In genomic region chr11:84797627-84798353, GRCm38 (mm10) we compare ENCODE assay signal across 8 mouse cellular contexts. TPM values are rescaled to one million over a fixed set of nuclear protein-coding genes. Genes with fewer than 3 reads are reported as not detected.
DNase-seq lines count a peak whose midpoint lies in the region; ATAC-seq and TF ChIP-seq lines count a peak whose summit lies in the region.

No protein-coding gene starts in this region.

- H3K79me3 ChIP-seq in C2C12 (ENCODE audit: low read depth) = no peaks in the 10 kb centered on the region

- peak; percentile 45 for DNase-seq in Muller cell, postnatal 12 days (ENCODE audit: inconsistent ontology term)
- peak; percentile 87 to 90 for DNase-seq in cerebellum, postnatal 14 days
- DNase-seq in gastrocnemius, postnatal 4 days (ENCODE audit: low spot score in 2 of 2) = peak; percentile 56 to 70
- peak; percentile 85 for DNase-seq in kidney, postnatal 0 days (ENCODE audit: low spot score)
- peak; percentile 27 to 43 for DNase-seq in lung, adult 18-20 months
- DNase-seq in retina, embryonic 14.5 days (ENCODE audit: low spot score) = peak; percentile 95
- DNase-seq in urinary bladder, adult 2 months (ENCODE audit: low spot score) = peak; percentile 44

- peaks cover 10% of the 10 kb centered on the region for H3K27me3 ChIP-seq in C2C12 (ENCODE audit: control insufficient read depth, insufficient read depth, insufficient read length)
- H3K27me3 ChIP-seq in kidney, postnatal 0 days (ENCODE audit: insufficient read depth, low read length) = no peaks in the 10 kb centered on the region

- WGBS in kidney, postnatal 0 days = 19% methylated on average over 21 of the region's 21 CpGs

- H3K9ac ChIP-seq in kidney, postnatal 0 days (ENCODE audit: low read depth, low read length) = no peak overlapping the region

- TF ChIP-seq CTCF in C2C12 (IDR thresholded peaks at IDR 0.05; ENCODE audit: control insufficient read depth, insufficient read depth, insufficient read length) = peak; percentile 75
- peak; percentile 91 for TF ChIP-seq CTCF in kidney, postnatal 0 days (IDR thresholded peaks at IDR 0.05; ENCODE audit: low read depth)

- no peak overlapping the region for H3K4me2 ChIP-seq in kidney, postnatal 0 days (ENCODE audit: low read length)

- no peaks in the 10 kb centered on the region for H3K4me1 ChIP-seq in kidney, postnatal 0 days (replicated peaks; ENCODE audit: insufficient read depth, low read length)

- no peak for ATAC-seq in kidney, postnatal 0 days (replicated peaks; ENCODE audit: low FRiP score, low read depth)

- H3K4me3 ChIP-seq in C2C12 (ENCODE audit: insufficient read depth, poor library complexity, severe bottlenecking) = no peak overlapping the region
- no peak overlapping the region for H3K4me3 ChIP-seq in kidney, postnatal 0 days (replicated peaks; ENCODE audit: low read depth, low read length)

- no peaks in the 10 kb centered on the region for H3K79me2 ChIP-seq in C2C12 (ENCODE audit: control insufficient read depth, insufficient read depth)

- no peaks in the 10 kb centered on the region for H3K36me3 ChIP-seq in C2C12 (ENCODE audit: control insufficient read depth, insufficient read depth)
- no peaks in the 10 kb centered on the region for H3K36me3 ChIP-seq in kidney, postnatal 0 days (ENCODE audit: insufficient read depth, low read length)

- no peaks in the 10 kb centered on the region for H3K9me3 ChIP-seq in kidney, postnatal 0 days (replicated peaks; ENCODE audit: low read length)

- H3K27ac ChIP-seq in kidney, postnatal 0 days = no peak overlapping the region

- no peak overlapping the region for H3ac ChIP-seq in C2C12 (ENCODE audit: control insufficient read depth, insufficient read length, low read depth)

TF ChIP-seq in C2C12, 6 proteins besides CTCF, POLR2A, EP300 and RAD21:
- no peak for TF ChIP-seq MYOG (IDR thresholded peaks at IDR 0.05; ENCODE audit: control insufficient read depth, extremely low read depth, insufficient read length)
- TF ChIP-seq FOSL1 (IDR thresholded peaks at IDR 0.05; ENCODE audit: insufficient read depth, low read length, poor library complexity, severe bottlenecking) = no peak
- no peak for TF ChIP-seq MYOD1 (IDR thresholded peaks at IDR 0.05; ENCODE audit: control insufficient read depth, insufficient read length, low read depth)
- no peak for TF ChIP-seq USF1 (IDR thresholded peaks at IDR 0.05; ENCODE audit: low read depth)
- TF ChIP-seq CEBPB (IDR thresholded peaks at IDR 0.05; ENCODE audit: low read depth) = no peak
- no peak for TF ChIP-seq MAX (IDR thresholded peaks at IDR 0.05)

RNA-seq across cellular contexts. Expression of gene Mrm1, which starts 21.5 kb away (rescaled TPM):
- polyA plus RNA-seq in C2C12 (2012; fragmentation: generic; extraction: Trizol) = 23.6 TPM
- 1 to 10 TPM; 6.5 to 6.7 TPM for total RNA-seq in gastrocnemius, postnatal 4 days (2021)
- polyA plus RNA-seq in kidney, postnatal 0 days (2015; fragmentation: Nextera tagmentation; extraction: Ambion mirVana) = 10.8 and 12.8 TPM in 2 replicates
- polyA plus RNA-seq in urinary bladder, adult 2 months (2012; rRNA removed) = 10.8 and 13.1 TPM in 2 replicates

RNA-seq across cellular contexts. Expression of gene Dhrs11, which starts 31.0 kb away (rescaled TPM):
- polyA plus RNA-seq in C2C12 (2012; fragmentation: generic; extraction: Trizol) = 5.5 TPM
- total RNA-seq in gastrocnemius, postnatal 4 days (2021) = 10 to 100 TPM; 13.7 to 16.9 TPM
- 13.8 and 16.1 TPM in 2 replicates for polyA plus RNA-seq in kidney, postnatal 0 days (2015; fragmentation: Nextera tagmentation; extraction: Ambion mirVana)
- polyA plus RNA-seq in urinary bladder, adult 2 months (2012; rRNA removed) = 13.5 and 15.8 TPM in 2 replicates

Comparison
In these comparisons a context has a peak if more than half of its experiments do, and no peak if none do; other contexts are left out.
1. DNase-seq: peak in every context shown above with its lines; median percentile 95 in retina, embryonic 14.5 days; 88 in cerebellum, postnatal 14 days; 85 in kidney, postnatal 0 days; 63 in gastrocnemius, postnatal 4 days; 45 in Muller cell, postnatal 12 days; 44 in urinary bladder, adult 2 months; 35 in lung, adult 18-20 months.